Mouse (Mus musculus) liver, adult 2 months (tissue): ENCODE data around the gene Ccdc121.

ENCODE experiments used
- CTCF ChIP-seq: fragments of 200-500 bp; IDR thresholded peaks from 2 replicates; pipeline ENCODE4 v1.5.1; 2011; ENCODE audit warnings: low read depth, low read length, control low read depth
- POLR2A ChIP-seq: fragments of 200-500 bp; IDR thresholded peaks from 2 replicates; pipeline ENCODE4 v1.6.1; 2011; ENCODE audit warnings: low read length, control low read depth; ENCODE audit not compliant: insufficient read depth; ENCODE audit errors: extremely low read depth

DNA sequence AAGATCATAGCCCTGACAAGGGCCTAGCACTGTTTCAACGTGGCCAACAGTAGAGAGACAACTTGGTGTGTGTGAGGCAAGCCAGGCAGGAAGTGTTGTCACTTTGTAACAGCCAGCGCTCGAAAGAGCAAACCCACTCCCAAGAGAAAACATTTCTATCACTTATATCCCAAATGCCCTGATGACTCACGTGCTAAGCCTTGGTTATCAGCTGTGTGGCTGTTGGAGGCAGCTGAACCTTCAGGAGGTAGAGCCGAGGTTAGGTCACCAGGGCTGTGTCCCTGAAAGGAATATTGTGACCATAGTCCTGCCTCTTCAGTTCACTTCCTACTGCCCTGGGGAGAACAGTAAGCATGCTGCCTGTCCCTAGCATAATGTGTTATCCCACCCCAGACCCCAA, 39.6 kb upstream of the Ccdc121 start:
- TF ChIP-seq POLR2A (no peak), CTCF (no peak)
